Mouse (Mus musculus) CD4-positive naive resting alpha-beta T cell, adult 76 days (primary cell): ENCODE measurements around the gene Rgs17. TPM values are rescaled to one million over a fixed set of nuclear protein-coding genes. Genes with fewer than 3 reads are reported as not detected.

Experiments
- total RNA-seq: library from RNA; stranded (reverse); gene quantifications from one replicate; pipeline ENCODE4 v1.2.4, GENCODE M21; 2023

Gene Rgs17
- total RNA-seq, result not detected

GRCm38 (mm10) chr10:5922294-5922828, at the start of gene Rgs17:
Rgs17 (minus strand) TSS chr10:5922400.

GRCm38 (mm10) chr10:5823740-5824491, 98.3 kb downstream of the Rgs17 start, which contains the start of gene Mtrf1l:
Mtrf1l (minus strand) TSS chr10:5823910.

GRCm38 (mm10) chr10:5805243-5805730, 116.9 kb downstream of the Rgs17 start, which contains the start of gene Fbxo5:
Fbxo5 (minus strand) TSS chr10:5805600.

Other genes with a start within 250 kb of the Rgs17 start
- 8.5 TPM for gene Fbxo5, start 116.8 kb downstream of the Rgs17 start, total RNA-seq
- gene Mtrf1l, start 98.5 kb downstream of the Rgs17 start, total RNA-seq, result 18.7 TPM